Mouse (Mus musculus) adipose tissue, adult 10 weeks (tissue): ENCODE data around the gene Taf11. TPM values are rescaled to one million over a fixed set of nuclear protein-coding genes. Genes with fewer than 3 reads are reported as not detected.

Experiments used
- polyA plus RNA-seq: library from polyadenylated mRNA; stranded (reverse); fragments of 350-450 nt; fragmentation: Illumina TruSeq; extraction: RNeasy Lipid Tissue Mini Kit (QIAGEN cat#74804); gene quantifications from one replicate; pipeline ENCODE4 v1.2.3, GENCODE M21; 2014; ENCODE audit warnings: low read depth, low replicate concordance

The Taf11 gene
- polyA plus RNA-seq: 29.5 TPM

GRCm38 (mm10) chr17:27909622-27910500 lies at the start of gene Taf11:
Gene Taf11 (minus strand): TSS chr17:27909844.

GRCm38 (mm10) chr17:27908888-27909621 lies 589 bp downstream of the Taf11 start, which contains the start of gene Anks1:
Gene Anks1 (plus strand): TSS chr17:27909306.

GRCm38 (mm10) chr17:27856265-27856797 lies 53.3 kb downstream of the Taf11 start, which contains the start of gene Uhrf1bp1:
Gene Uhrf1bp1 (plus strand): TSS chr17:27856441.

Other genes with a start within 250 kb of the Taf11 start
- 1.3 TPM for gene Spdef, start 180.9 kb downstream of the Taf11 start, polyA plus RNA-seq
- 83.1 TPM for gene D17Wsu92e, start 89.2 kb downstream of the Taf11 start, polyA plus RNA-seq
- 68.7 TPM for gene Snrpc, start 71.7 kb downstream of the Taf11 start, polyA plus RNA-seq
- gene Uhrf1bp1, start 53.4 kb downstream of the Taf11 start, polyA plus RNA-seq: 9.0 TPM
- 25.0 TPM for gene Anks1, start 538 bp downstream of the Taf11 start, polyA plus RNA-seq
- gene Tcp11, start 170.8 kb upstream of the Taf11 start, polyA plus RNA-seq: 61.6 TPM
- gene Scube3, start 232.3 kb upstream of the Taf11 start, polyA plus RNA-seq: 2.4 TPM